Mouse (Mus musculus) olfactory bulb, adult 2 months (tissue): ENCODE results near the gene Cpm. TPM values are rescaled to one million over a fixed set of nuclear protein-coding genes. Genes with fewer than 3 reads are reported as not detected.
"Not testable (repeated sequence)": the region's sequence is repeated elsewhere in the genome, so short reads cannot be mapped to it uniquely, and the experiment has no call there.

Source experiments
- H3K27ac ChIP-seq: fragments of 200-500 bp; 2 replicates; pipeline ENCODE4 v1.5.1; 2012; ENCODE audit warnings: low read depth, low read length; ENCODE audit not compliant: insufficient read depth
- H3K4me1 ChIP-seq: fragments of 200-500 bp; 2 replicates; pipeline ENCODE4 v1.6.1; 2012; ENCODE audit warnings: low read length; ENCODE audit not compliant: control insufficient read depth, insufficient read depth
- H3K4me3 ChIP-seq: fragments of 200-500 bp; 2 replicates; pipeline ENCODE4 v1.5.1; 2012; ENCODE audit warnings: mild to moderate bottlenecking, low read depth, low read length, moderate library complexity; ENCODE audit not compliant: insufficient read depth
- CTCF ChIP-seq: fragments of 200-500 bp; IDR thresholded peaks from 2 replicates; pipeline ENCODE4 v1.5.1; 2012; ENCODE audit warnings: low read depth, mild to moderate bottlenecking, low read length, moderate library complexity; ENCODE audit not compliant: insufficient read depth
- POLR2A ChIP-seq: fragments of 200-500 bp; IDR thresholded peaks from 2 replicates; pipeline ENCODE4 v1.6.1; 2012; ENCODE audit warnings: mild to moderate bottlenecking, low read depth, low read length, moderate library complexity; ENCODE audit not compliant: insufficient read depth
- WGBS: fragments of 180-500 bp; shearing (Covaris S2); methylation state at CpG from one replicate; pipeline ENCODE4 v1.1.7; 2018; 5-methylcytosine and 5-hydroxymethylcytosine counted together
- polyA plus RNA-seq: library from polyadenylated mRNA; stranded (reverse); fragments of >200 nt; gene quantifications from 2 replicates; pipeline ENCODE4 v1.2.4, GENCODE M21; 2012; ENCODE audit warnings: low replicate concordance; ENCODE audit not compliant: missing spikeins, insufficient read depth, insufficient read length

The Cpm gene
- polyA plus RNA-seq, 1 experiment, result not detected

DNA sequence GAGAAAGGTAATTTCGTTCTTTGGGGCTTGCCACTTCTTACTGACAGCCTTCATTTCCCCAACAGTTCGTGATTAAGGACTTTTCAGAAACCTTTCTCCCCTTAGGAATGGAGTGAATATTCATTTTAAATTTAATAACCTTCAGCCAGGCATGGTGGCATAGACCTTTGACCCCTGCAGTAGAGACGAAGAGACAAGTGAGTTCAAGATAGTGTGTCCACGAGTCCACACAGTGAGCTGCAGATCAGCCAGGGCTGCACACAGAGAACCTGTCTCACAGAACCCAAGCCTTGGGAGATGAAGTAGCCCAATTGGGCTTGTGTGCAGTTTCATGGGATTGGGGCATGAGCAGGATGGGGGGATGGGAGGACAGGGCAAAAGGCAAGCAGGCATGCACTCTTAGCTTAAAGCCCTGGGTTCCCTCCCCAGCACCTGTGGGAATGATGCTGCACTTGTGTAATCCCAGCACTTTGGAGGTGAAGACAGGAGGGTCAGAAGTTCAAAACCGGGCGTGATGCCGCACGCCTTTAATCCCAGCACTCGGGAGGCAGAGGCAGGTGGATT lies 83.0 kb downstream of the Cpm start:
- Histone ChIP-seq H3K4me1 (peaks cover 2% of the 10 kb centered on the region; the same call in 1 of the 2 replicates), H3K4me3 (no peak overlapping the region), H3K27ac (no peak overlapping the region)
- TF ChIP-seq POLR2A (no peak), CTCF (no peak)
- 91% methylated on average over 9 of the region's 9 CpGs for WGBS

DNA sequence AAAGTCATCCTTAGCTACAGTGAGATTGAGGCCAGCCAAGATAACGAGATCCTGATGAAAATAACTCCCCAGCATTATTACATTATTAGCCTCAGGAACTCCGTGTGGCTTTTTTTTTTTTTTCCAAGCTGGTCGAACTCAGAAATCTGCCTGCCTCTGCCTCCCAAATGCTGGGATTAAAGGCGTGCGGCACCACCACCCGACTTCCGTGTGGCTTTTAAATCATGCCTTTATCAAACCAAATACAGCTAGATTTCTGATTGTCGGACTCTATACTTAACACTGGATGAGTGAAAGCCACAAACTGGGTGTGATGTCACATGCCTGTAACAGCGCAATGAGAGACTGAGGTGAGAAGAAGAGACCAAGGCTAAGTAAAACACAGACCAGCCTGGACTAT lies 83.6 kb downstream of the Cpm start:
- H3K27ac ChIP-seq, result no peak overlapping the region
- H3K4me3 ChIP-seq, result no peak overlapping the region
- WGBS, result 91% methylated on average over 9 of the region's 9 CpGs
- no peak for TF ChIP-seq CTCF
- TF ChIP-seq POLR2A, result no peak
- peaks cover 5% of the 10 kb centered on the region for H3K4me1 ChIP-seq

DNA sequence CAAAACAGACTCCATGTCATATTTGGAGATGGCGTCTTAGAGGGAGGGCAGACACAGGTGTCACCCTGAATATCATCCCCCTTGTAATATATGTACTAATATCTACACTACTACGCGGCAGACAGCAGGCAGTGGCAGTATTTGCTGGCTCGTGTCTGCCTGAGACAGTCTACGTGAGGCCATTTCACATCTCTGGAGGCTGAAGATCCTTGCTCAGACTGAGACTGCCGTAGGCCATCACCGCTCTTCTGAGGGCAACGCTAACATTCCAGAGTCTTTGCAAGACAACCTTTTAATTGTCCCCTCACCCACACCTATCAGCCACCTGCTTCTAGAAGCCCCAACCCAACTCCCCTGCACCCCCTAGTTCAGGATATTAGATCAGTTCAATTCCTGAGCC lies 84.2 kb downstream of the Cpm start:
- Histone ChIP-seq H3K4me3 (no peak overlapping the region), H3K4me1 (peaks cover 5% of the 10 kb centered on the region), H3K27ac (no peak overlapping the region)
- TF ChIP-seq CTCF, result no peak
- no peak for TF ChIP-seq POLR2A
- 92% methylated on average over 8 of the region's 8 CpGs for WGBS

DNA sequence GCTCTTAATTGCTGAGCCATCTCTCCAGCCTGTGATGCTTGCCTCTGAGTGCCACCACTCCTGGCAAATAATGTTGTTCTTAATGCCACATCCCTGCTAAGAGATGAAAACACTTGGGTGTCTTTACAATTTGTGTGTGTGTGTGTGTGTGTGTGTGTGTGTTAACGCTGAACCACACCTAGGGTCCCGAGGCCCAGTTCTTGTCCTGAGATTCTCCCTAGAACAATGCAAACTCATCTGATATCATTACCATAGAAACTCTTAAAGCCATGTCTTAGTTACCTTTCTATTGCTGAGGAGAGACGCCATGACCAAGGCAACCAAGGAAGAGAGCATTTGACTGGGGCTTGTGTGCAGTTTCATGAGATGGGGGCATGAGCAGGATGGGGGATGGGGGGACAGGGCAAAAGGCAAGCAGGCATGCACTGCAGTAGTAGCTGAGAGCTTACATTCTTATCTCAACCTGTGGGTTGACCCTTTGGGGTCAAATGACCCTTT lies 84.8 kb downstream of the Cpm start:
- peaks cover 5% of the 10 kb centered on the region for H3K4me1 ChIP-seq
- H3K27ac ChIP-seq, result no peak overlapping the region
- TF ChIP-seq CTCF (no peak), POLR2A (no peak)
- WGBS, result 88% methylated on average over 3 of the region's 3 CpGs
- no peak overlapping the region for H3K4me3 ChIP-seq

DNA sequence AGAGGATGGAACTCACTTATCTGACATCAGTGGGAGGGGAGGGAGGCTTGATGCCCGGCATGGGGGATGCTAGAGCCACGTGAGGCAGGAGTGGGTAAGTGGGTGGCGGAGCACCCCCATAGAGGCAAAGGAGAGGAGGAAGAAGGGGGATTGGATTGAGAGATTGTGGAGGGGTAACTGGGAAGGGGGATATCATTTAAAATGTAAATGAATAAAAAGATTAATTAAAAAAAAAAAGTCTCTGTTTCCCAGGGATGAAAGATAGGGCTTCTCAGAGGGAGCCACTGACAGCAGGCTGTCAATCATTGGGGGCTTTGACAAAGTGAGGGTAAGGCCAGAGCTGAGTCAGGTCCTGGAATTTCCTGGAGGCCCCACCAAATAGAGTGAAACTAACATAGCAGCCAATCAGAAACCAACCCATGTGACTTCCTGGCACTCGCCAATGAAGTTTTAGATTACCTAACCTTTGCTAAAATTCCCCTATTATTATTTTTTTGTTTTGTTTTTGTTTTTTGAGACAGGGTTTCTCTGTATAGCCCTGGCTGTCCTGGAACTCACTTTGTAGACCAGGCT lies 85.7 kb downstream of the Cpm start:
- TF ChIP-seq POLR2A, result no peak
- no peak for TF ChIP-seq CTCF
- 69% methylated on average over 4 of the region's 4 CpGs for WGBS
- H3K27ac ChIP-seq, result no peak overlapping the region
- no peak overlapping the region for H3K4me3 ChIP-seq
- H3K4me1 ChIP-seq, result peaks cover 5% of the 10 kb centered on the region

DNA sequence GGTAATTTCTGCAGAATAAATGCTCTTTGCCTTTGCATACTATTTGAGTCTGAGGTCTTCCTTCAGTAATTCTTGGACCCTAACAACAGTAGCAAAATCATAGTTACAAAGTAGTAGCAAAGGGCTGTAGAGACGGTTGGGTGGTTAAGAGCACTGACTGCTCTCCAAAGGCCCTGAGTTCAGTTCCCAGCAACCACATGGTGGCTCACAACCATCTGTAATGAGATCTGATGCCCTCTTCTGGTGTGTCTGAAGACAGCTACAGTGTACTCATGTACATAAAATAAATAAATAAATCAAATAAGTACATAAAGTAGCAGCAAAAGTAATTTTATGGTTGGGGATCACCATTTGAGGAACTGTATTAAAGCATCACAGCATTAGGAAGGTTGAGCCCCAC lies 86.4 kb downstream of the Cpm start:
- WGBS, result 95% methylated on average over 1 of the region's 1 CpGs
- not testable (repeated sequence) for H3K27ac ChIP-seq, H3K4me3 ChIP-seq, H3K4me1 ChIP-seq

DNA sequence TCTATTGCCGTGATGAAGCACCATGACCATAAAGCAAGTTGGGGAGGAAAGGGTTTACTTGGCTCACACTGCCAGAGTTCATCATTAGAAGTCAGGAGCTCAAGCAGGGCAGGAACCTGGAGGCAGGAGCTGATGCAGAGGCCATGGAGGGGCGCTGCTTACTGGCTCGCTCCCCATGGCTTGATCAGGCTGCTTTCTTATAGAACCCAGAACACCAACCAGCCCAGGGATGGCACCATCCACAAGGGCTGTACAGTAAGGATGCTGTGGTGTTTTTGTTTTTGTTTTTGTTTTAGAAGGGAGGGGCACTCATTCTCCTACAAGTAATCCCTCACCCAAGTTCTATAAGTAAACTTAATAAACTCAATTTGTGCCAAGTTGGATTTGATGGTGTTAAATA lies 87.4 kb downstream of the Cpm start:
- no peak for TF ChIP-seq CTCF
- TF ChIP-seq POLR2A, result no peak
- H3K4me1 ChIP-seq, result peaks cover 5% of the 10 kb centered on the region
- WGBS, result 77% methylated on average over 3 of the region's 3 CpGs

DNA sequence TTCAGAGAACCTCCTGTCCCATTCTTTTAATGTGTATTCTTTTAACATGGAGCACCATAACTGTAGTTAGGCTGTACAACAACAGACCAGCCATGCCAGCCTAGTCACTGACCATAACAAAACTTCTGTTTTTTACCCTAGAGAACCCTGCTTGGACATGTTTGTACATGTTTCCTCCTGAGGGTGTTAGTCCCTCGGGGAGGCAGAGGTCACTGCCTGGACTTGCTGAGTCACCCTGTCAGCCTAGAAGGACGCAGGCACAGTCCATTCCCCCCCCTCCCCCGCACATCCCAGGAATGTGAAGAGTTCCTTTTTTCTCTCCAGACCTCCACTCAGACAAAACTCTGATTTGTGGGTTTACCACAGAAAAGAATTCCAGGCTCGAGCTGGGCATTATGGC lies 88.3 kb downstream of the Cpm start:
- 14% methylated on average over 4 of the region's 4 CpGs for WGBS
- no peak overlapping the region for H3K27ac ChIP-seq
- H3K4me1 ChIP-seq, result peaks cover 5% of the 10 kb centered on the region
- TF ChIP-seq POLR2A (no peak), CTCF (no peak)
- no peak overlapping the region for H3K4me3 ChIP-seq

More for the DNA sequence above, 87.4 kb downstream of the Cpm start:
- Histone ChIP-seq H3K27ac (no peak overlapping the region), H3K4me3 (no peak overlapping the region)

DNA sequence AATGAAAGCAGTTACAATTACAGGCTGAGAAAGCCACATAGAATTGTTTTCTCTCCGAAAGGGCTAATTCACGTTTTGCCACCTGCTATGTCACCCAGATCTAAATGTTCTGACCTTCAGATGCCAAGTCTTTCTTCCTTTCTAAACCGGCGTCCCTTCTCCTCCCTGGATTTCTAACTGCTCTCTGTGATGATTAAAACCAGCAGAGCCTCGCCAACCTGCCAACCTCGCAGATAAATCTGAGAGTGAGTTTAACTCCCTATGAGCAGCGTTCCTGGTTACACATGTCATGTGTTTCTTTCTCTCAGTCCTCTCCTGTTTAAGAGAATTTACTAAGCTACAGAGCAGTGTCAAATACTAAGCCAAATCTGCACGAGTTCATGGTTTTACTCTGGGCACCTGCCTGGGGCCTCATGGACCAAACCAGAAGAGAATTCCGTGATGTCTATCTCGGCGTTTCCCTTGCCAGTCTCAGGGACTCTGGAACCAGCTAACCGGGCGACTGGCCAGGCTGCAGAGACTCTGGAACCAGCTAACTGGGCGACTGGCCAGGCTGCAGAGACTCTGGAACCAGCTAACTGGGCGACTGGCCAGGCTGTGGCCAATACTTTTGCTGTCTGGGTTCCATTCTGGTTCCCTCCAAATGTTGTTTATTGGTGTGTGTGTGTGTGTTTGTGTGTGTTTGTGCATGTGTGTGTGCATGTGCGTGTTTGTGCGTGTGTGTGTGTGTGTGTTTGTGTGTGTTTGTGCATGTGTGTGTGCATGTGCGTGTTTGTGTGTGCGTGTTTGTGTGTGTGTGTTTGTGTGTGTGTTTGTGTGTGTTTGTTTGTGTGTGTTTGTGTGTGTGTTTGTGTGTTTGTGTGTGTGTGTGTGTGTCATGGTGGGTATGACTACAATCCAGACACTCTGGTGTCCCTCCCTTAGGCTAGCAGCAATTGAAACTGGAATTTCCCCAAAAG lies 89.1 kb downstream of the Cpm start:
- H3K4me3 ChIP-seq, result no peak overlapping the region
- 50% methylated on average over 19 of the region's 19 CpGs for WGBS
- no peak overlapping the region for H3K27ac ChIP-seq
- peaks cover 5% of the 10 kb centered on the region for H3K4me1 ChIP-seq
- no peak for TF ChIP-seq POLR2A
- no peak for TF ChIP-seq CTCF
